Mouse (Mus musculus) testis, adult 2 months (tissue): ENCODE results near the gene Nat14.

Source experiments
- CTCF ChIP-seq: fragments of 200-500 bp; IDR thresholded peaks from 2 replicates; pipeline ENCODE4 v1.5.1; 2012; ENCODE audit warnings: low read depth, mild to moderate bottlenecking, inconsistent platforms, low read length, moderate library complexity; ENCODE audit not compliant: control insufficient read depth, insufficient read depth, insufficient replicate concordance
- POLR2A ChIP-seq: fragments of 200-500 bp; IDR thresholded peaks from 2 replicates; pipeline ENCODE4 v1.6.1; 2012; ENCODE audit warnings: low read depth, mild to moderate bottlenecking, inconsistent platforms, low read length, moderate library complexity; ENCODE audit not compliant: control insufficient read depth

DNA sequence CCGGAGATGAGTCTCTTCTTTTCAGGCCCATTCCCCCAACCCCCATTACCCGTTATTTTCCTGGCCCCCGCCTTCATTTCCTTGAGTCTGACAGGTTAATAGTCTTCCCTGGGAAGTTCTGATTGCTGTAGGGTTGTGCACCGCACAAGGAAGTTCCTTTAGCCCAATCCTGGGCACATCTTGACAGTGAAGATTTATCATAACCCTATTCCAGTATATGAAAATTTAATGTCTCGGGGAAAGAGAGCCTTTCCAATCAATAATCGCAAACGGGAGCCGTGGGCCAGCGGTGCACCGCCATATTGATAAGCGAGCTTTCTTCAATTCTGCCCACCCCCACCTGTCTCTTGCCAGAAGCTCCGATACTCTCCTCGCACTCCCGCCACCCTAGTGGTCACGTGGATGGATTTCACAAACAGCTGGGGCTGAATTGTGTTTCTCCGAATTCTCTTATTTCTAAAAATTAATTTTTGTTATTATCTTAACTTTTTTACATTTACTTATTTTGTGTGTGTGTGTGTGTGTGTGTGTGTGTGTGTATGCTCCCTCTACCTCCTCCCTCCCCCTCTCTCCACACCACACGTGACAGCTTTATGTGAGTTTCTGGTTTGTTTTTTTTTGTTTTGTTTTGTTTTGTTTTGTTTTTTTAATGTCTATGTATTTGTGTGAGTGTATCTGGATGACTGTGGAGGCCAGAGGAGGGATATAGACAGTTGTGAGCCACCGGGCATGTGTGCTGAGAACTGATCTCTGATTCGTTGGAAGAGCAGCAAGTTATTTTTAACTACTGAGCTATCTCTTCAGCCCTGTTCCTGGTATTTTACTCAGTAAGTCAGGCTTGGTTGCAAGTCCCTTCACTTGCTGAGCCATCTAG is 21.9 kb upstream of the Nat14 start:
- no peak for TF ChIP-seq POLR2A
- TF ChIP-seq CTCF: no peak
